In genomic region chr19:16177139-16177727, GRCm38 (mm10) we compare ENCODE assay signal across 12 mouse cellular contexts. TPM values are rescaled to one million over a fixed set of nuclear protein-coding genes. Genes with fewer than 3 reads are reported as not detected.
DNase-seq lines count a peak whose midpoint lies in the region; ATAC-seq and TF ChIP-seq lines count a peak whose summit lies in the region.
"Had no signal": no experiment of that assay in that cellular context is flagged by ENCODE, and none has a peak within 500 bp of the region (broad histone marks: within the 10 kb centered on the region; RNA-seq: fewer than 3 reads in every experiment).

No protein-coding gene starts in this region.

- H3K27ac ChIP-seq in heart, embryonic 10.5 days: peak overlapping the region; percentile 29; the same call in 1 of the 2 replicates
- H3K27ac ChIP-seq in intestine, embryonic 14.5 days (ENCODE audit: low read depth): peak overlapping the region; percentile 70; the same call in 1 of the 2 replicates
- no peak overlapping the region for H3K27ac ChIP-seq in intestine, embryonic 15.5 days
- H3K27ac ChIP-seq in midbrain, postnatal 0 days (ENCODE audit: low read depth, low read length): no peak overlapping the region
- no peak overlapping the region for H3K27ac ChIP-seq in midbrain, embryonic 13.5 days
- H3K27ac ChIP-seq in stomach, embryonic 15.5 days: peak overlapping the region; percentile 49

- no peak overlapping the region for H3K4me2 ChIP-seq in intestine, embryonic 14.5 days (ENCODE audit: low read length)
- no peak overlapping the region for H3K4me2 ChIP-seq in intestine, embryonic 15.5 days (replicated peaks)
- no peak overlapping the region for H3K4me2 ChIP-seq in midbrain, postnatal 0 days (ENCODE audit: low read depth, low read length, poor library complexity, severe bottlenecking)
- no peak overlapping the region for H3K4me2 ChIP-seq in midbrain, embryonic 13.5 days (replicated peaks)
- no peak overlapping the region for H3K4me2 ChIP-seq in stomach, embryonic 15.5 days

- intact Hi-C loops in heart, postnatal 14 days (cut with DNase I): no loop called here

- no peak overlapping the region for H3K9ac ChIP-seq in intestine, embryonic 14.5 days (ENCODE audit: low read length)
- no peak overlapping the region for H3K9ac ChIP-seq in intestine, embryonic 15.5 days
- H3K9ac ChIP-seq in midbrain, postnatal 0 days (replicated peaks; ENCODE audit: low read length, poor library complexity, severe bottlenecking): no peak overlapping the region
- no peak overlapping the region for H3K9ac ChIP-seq in midbrain, embryonic 13.5 days (replicated peaks)
- no peak overlapping the region for H3K9ac ChIP-seq in stomach, embryonic 15.5 days

- no peaks in the 10 kb centered on the region for H3K36me3 ChIP-seq in heart, embryonic 10.5 days
- no peaks in the 10 kb centered on the region for H3K36me3 ChIP-seq in intestine, embryonic 14.5 days (ENCODE audit: control insufficient read depth, insufficient read depth, low read length)
- H3K36me3 ChIP-seq in intestine, embryonic 15.5 days: no peaks in the 10 kb centered on the region
- no peaks in the 10 kb centered on the region for H3K36me3 ChIP-seq in midbrain, postnatal 0 days (ENCODE audit: insufficient read depth, low read length)
- H3K36me3 ChIP-seq in midbrain, embryonic 13.5 days: no peaks in the 10 kb centered on the region
- H3K36me3 ChIP-seq in stomach, embryonic 15.5 days: no peaks in the 10 kb centered on the region

- no peaks in the 10 kb centered on the region for H3K27me3 ChIP-seq in heart, embryonic 10.5 days (ENCODE audit: insufficient read depth, poor library complexity, severe bottlenecking)
- H3K27me3 ChIP-seq in intestine, embryonic 14.5 days (replicated peaks; ENCODE audit: control insufficient read depth, insufficient read depth, low read length): no peaks in the 10 kb centered on the region
- H3K27me3 ChIP-seq in intestine, embryonic 15.5 days (replicated peaks): no peaks in the 10 kb centered on the region
- H3K27me3 ChIP-seq in midbrain, postnatal 0 days (ENCODE audit: insufficient read depth, low read length): no peaks in the 10 kb centered on the region
- H3K27me3 ChIP-seq in midbrain, embryonic 13.5 days: no peaks in the 10 kb centered on the region
- no peaks in the 10 kb centered on the region for H3K27me3 ChIP-seq in stomach, embryonic 15.5 days (replicated peaks)

- H3K4me1 ChIP-seq in heart, embryonic 10.5 days: peaks cover 64% of the 10 kb centered on the region
- H3K4me1 ChIP-seq in intestine, embryonic 14.5 days (replicated peaks; ENCODE audit: control insufficient read depth, insufficient read depth, low read length): peaks cover 36% of the 10 kb centered on the region
- H3K4me1 ChIP-seq in intestine, embryonic 15.5 days (replicated peaks): peaks cover 18% of the 10 kb centered on the region; the same call in 1 of the 2 replicates
- H3K4me1 ChIP-seq in midbrain, postnatal 0 days (ENCODE audit: insufficient read depth, low read length): no peaks in the 10 kb centered on the region; the same call in 1 of the 2 replicates
- H3K4me1 ChIP-seq in midbrain, embryonic 13.5 days (replicated peaks): peaks cover 51% of the 10 kb centered on the region
- H3K4me1 ChIP-seq in stomach, embryonic 15.5 days: peaks cover 34% of the 10 kb centered on the region

- no peak for DNase-seq in heart, embryonic 10.5 days (ENCODE audit: low spot score)
- DNase-seq in heart, postnatal 14 days: no peak
- no peak for DNase-seq in intestine, embryonic 14.5 days (ENCODE audit: low spot score)
- DNase-seq in midbrain, postnatal 0 days (ENCODE audit: low spot score): no peak
- no peak for DNase-seq in adrenal gland, postnatal 4 days (ENCODE audit: low spot score in 2 of 2)
- DNase-seq: cerebellum, postnatal 10 days; left cerebral cortex, postnatal 4 days; right cerebral cortex, postnatal 4 days had no signal

- H3K9me3 ChIP-seq in heart, embryonic 10.5 days: no peaks in the 10 kb centered on the region
- no peaks in the 10 kb centered on the region for H3K9me3 ChIP-seq in intestine, embryonic 14.5 days (ENCODE audit: control insufficient read depth, low read length)
- no peaks in the 10 kb centered on the region for H3K9me3 ChIP-seq in intestine, embryonic 15.5 days
- H3K9me3 ChIP-seq in midbrain, postnatal 0 days (ENCODE audit: low read length): no peaks in the 10 kb centered on the region
- no peaks in the 10 kb centered on the region for H3K9me3 ChIP-seq in midbrain, embryonic 13.5 days
- H3K9me3 ChIP-seq in stomach, embryonic 15.5 days: no peaks in the 10 kb centered on the region

- WGBS in heart, embryonic 10.5 days: 87% methylated on average over 8 of the region's 8 CpGs
- 81% methylated on average over 8 of the region's 8 CpGs for WGBS in intestine, embryonic 14.5 days
- 82% methylated on average over 8 of the region's 8 CpGs for WGBS in intestine, embryonic 15.5 days
- WGBS in midbrain, postnatal 0 days: 92% methylated on average over 8 of the region's 8 CpGs
- 92% methylated on average over 8 of the region's 8 CpGs for WGBS in midbrain, embryonic 13.5 days
- 82% methylated on average over 8 of the region's 8 CpGs for WGBS in stomach, embryonic 15.5 days

- no peak overlapping the region for H3K4me3 ChIP-seq in heart, embryonic 10.5 days
- no peak overlapping the region for H3K4me3 ChIP-seq in intestine, embryonic 14.5 days (ENCODE audit: low read depth, low read length)
- H3K4me3 ChIP-seq in intestine, embryonic 15.5 days (replicated peaks): no peak overlapping the region
- H3K4me3 ChIP-seq in midbrain, postnatal 0 days (ENCODE audit: low read depth, low read length): no peak overlapping the region
- no peak overlapping the region for H3K4me3 ChIP-seq in midbrain, embryonic 13.5 days (replicated peaks)
- no peak overlapping the region for H3K4me3 ChIP-seq in stomach, embryonic 15.5 days (replicated peaks)
- H3K4me3 ChIP-seq: erythroblast, embryonic 14.5 days had no signal

- TF ChIP-seq CTCF in midbrain, postnatal 0 days (IDR thresholded peaks at IDR 0.05): no peak

- ATAC-seq in intestine, embryonic 14.5 days (replicated peaks; ENCODE audit: low FRiP score, low TSS enrichment, low read depth): no peak
- ATAC-seq in intestine, embryonic 15.5 days: no peak
- 0 out of 2 replicates have a peak, but pooled peaks have one; percentile 27 for ATAC-seq in midbrain, postnatal 0 days (ENCODE audit: low FRiP score)
- ATAC-seq in midbrain, embryonic 13.5 days: no peak
- ATAC-seq in stomach, embryonic 15.5 days (ENCODE audit: insufficient read depth, low FRiP score, low read depth): 0 out of 2 replicates have a peak, but pooled peaks have one; percentile 31

RNA-seq across cellular contexts. Expression of gene Gnaq, which starts 44.6 kb away (rescaled TPM):
- 14.6 and 18.9 TPM in 2 replicates for polyA plus RNA-seq in heart, embryonic 10.5 days (2016; fragmentation: Nextera tagmentation; extraction: Ambion mirVana)
- total RNA-seq in heart, postnatal 14 days (2021): 10 to 100 TPM; 29.7 to 34.2 TPM
- polyA plus RNA-seq in intestine, embryonic 14.5 days (2014; fragmentation: Nextera tagmentation; extraction: Ambion mirVana): 18.4 and 18.8 TPM in 2 replicates
- 28.1 and 28.3 TPM in 2 replicates for polyA plus RNA-seq in intestine, embryonic 15.5 days (2015; fragmentation: Nextera tagmentation; extraction: Ambion mirVana)
- total RNA-seq in midbrain, postnatal 0 days (2014; rRNA removed): 120 and 154 TPM in 2 replicates
- polyA plus RNA-seq in midbrain, postnatal 0 days (2015; fragmentation: Nextera tagmentation; extraction: Ambion mirVana): 81.6 and 89.3 TPM in 2 replicates
- polyA plus RNA-seq in midbrain, embryonic 13.5 days (2015; fragmentation: Nextera tagmentation; extraction: Ambion mirVana): 79.8 and 82.7 TPM in 2 replicates
- 35.6 and 36.2 TPM in 2 replicates for polyA plus RNA-seq in stomach, embryonic 15.5 days (2015; fragmentation: Nextera tagmentation; extraction: Ambion mirVana)
- 10 to 100 TPM; 86.3 to 89.9 TPM for total RNA-seq in adrenal gland, postnatal 4 days (2021)
- polyA plus RNA-seq: erythroblast, embryonic 14.5 days had no signal

Comparison
In these comparisons a context has a peak if more than half of its experiments do, and no peak if none do; other contexts are left out.
1. H3K27ac ChIP-seq: peak in heart, embryonic 10.5 days (single experiment), intestine, embryonic 14.5 days (single experiment) and stomach, embryonic 15.5 days (single experiment); none in intestine, embryonic 15.5 days (single experiment), midbrain, postnatal 0 days (single experiment) and midbrain, embryonic 13.5 days (single experiment).
2. ATAC-seq: peak in midbrain, postnatal 0 days (single experiment) and stomach, embryonic 15.5 days (single experiment); none in intestine, embryonic 14.5 days (single experiment), intestine, embryonic 15.5 days (single experiment) and midbrain, embryonic 13.5 days (single experiment).